Mouse (Mus musculus) MEL (cell line): ENCODE measurements around the gene Aatf.

Source experiments
- CTCF ChIP-seq, 3 experiments: IDR thresholded peaks in 2 of 3; conservative IDR thresholded peaks in 1 of 3; 2 replicates each; pipeline ENCODE4 v1.5.1; 2011 to 2012; ENCODE audit warnings: low read length in 3 of 3, low read depth in 2 of 3, mild to moderate bottlenecking in 2 of 3, improper control_type of control experiment in 1 of 3, inconsistent platforms in 1 of 3, mixed read lengths in 1 of 3, moderate library complexity in 1 of 3; ENCODE audit not compliant: control insufficient read depth in 1 of 3, insufficient read depth in 1 of 3, poor library complexity in 1 of 3, severe bottlenecking in 1 of 3
- JUND ChIP-seq: IDR thresholded peaks from 2 replicates; pipeline ENCODE4 v1.6.1; 2011; ENCODE audit warnings: low read depth, mild to moderate bottlenecking, improper control_type of control experiment, low read length
- NELFE ChIP-seq: IDR thresholded peaks from 2 replicates; pipeline ENCODE4 v1.6.1; 2011; ENCODE audit warnings: low read depth, low read length, improper control_type of control experiment
- POLR2AphosphoS2 ChIP-seq: IDR thresholded peaks from 2 replicates; pipeline ENCODE4 v1.6.1; 2011; ENCODE audit warnings: low read length, improper control_type of control experiment
- SIN3A ChIP-seq: IDR thresholded peaks from 2 replicates; pipeline ENCODE4 v1.6.1; 2012; ENCODE audit warnings: low read length, improper control_type of control experiment, inconsistent platforms
- ZC3H11A ChIP-seq: IDR thresholded peaks from 2 replicates; pipeline ENCODE4 v1.6.1; 2012; ENCODE audit warnings: low read depth, mild to moderate bottlenecking, inconsistent platforms, low read length, improper control_type of control experiment
- ZMIZ1 ChIP-seq: IDR thresholded peaks from 2 replicates; pipeline ENCODE4 v1.6.1; 2012; ENCODE audit warnings: low read depth, mild to moderate bottlenecking, inconsistent platforms, low read length, improper control_type of control experiment, moderate library complexity

DNA sequence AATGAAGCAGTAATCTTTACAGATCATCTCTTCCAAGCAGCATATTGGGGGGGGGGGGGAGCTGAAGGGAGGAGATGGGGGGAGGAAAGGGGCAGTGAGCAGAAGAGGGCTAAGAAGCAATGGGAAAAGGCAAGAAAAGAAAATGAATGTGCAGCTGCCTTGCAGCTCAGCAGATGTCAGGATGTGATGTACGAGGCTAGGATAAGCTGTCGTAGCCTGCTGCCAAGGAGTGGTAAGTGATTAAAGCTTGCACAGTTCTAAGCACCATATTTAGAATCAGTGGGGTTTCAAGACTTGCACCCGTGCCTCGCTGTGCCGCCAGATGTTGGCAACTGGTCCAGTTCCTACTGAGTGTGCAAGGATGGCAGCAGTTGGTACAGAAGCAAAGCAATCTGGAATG, 48.8 kb downstream of the Aatf start:
- TF ChIP-seq ZC3H11A (no peak), POLR2AphosphoS2 (no peak), CTCF (IDR thresholded peaks at IDR 0.05 in 2 of 3, conservative IDR thresholded peaks at IDR 0.05 in 1 of 3; ENCODE audit: control insufficient read depth in 1 of 3, insufficient read depth in 1 of 3, low read depth in 2 of 3, low read length in 3 of 3, poor library complexity in 1 of 3, severe bottlenecking in 1 of 3) (no peak), ZMIZ1 (no peak), JUND (no peak), SIN3A (no peak), NELFE (no peak)
